Mouse (Mus musculus) embryonic facial prominence, embryonic 11.5 days (tissue): ENCODE measurements around the gene D11Wsu47e. TPM values are rescaled to one million over a fixed set of nuclear protein-coding genes. Genes with fewer than 3 reads are reported as not detected.

Experiments used
- ATAC-seq: fragments of 200-750 bp; cut with Nextera tagmentation; replicated peaks from 2 replicates; pipeline ENCODE4 v1.8.0; 2017; ENCODE audit warnings: low read depth; ENCODE audit not compliant: insufficient number of reproducible peaks, low FRiP score, low TSS enrichment
- DNase-seq: peaks from one replicate; pipeline ENCODE4 v3.0.0-alpha.2; 2015; ENCODE audit warnings: low spot score
- H3K27ac ChIP-seq: fragments of 300-500 bp; sonication (generic); replicated peaks from 2 replicates; pipeline ENCODE4 v1.5.1; 2014; ENCODE audit warnings: mild to moderate bottlenecking, low read depth, low read length, control low read depth
- H3K27me3 ChIP-seq: fragments of 300-500 bp; sonication (generic); 2 replicates; pipeline ENCODE4 v1.6.1; 2014; ENCODE audit warnings: mild to moderate bottlenecking, low read length, moderate library complexity, mixed read lengths; ENCODE audit not compliant: control insufficient read depth, insufficient read depth
- H3K36me3 ChIP-seq: fragments of 300-500 bp; sonication (generic); replicated peaks from 2 replicates; pipeline ENCODE4 v1.6.1; 2014; ENCODE audit warnings: low read depth, mild to moderate bottlenecking, low read length, moderate library complexity, mixed read lengths; ENCODE audit not compliant: control insufficient read depth, insufficient read depth
- H3K4me1 ChIP-seq: fragments of 300-500 bp; sonication (generic); 2 replicates; pipeline ENCODE4 v1.6.1; 2014; ENCODE audit warnings: low read length, mixed read lengths; ENCODE audit not compliant: control insufficient read depth, insufficient read depth
- H3K4me2 ChIP-seq: fragments of 300-500 bp; sonication (generic); 2 replicates; pipeline ENCODE4 v1.6.1; 2014; ENCODE audit warnings: low read depth, mild to moderate bottlenecking, control low read depth, low read length, moderate library complexity
- H3K4me3 ChIP-seq: fragments of 300-500 bp; sonication (generic); 2 replicates; pipeline ENCODE4 v1.5.1; 2014; ENCODE audit warnings: low read depth, low read length, control low read depth
- H3K9ac ChIP-seq: fragments of 300-500 bp; sonication (generic); replicated peaks from 2 replicates; pipeline ENCODE4 v1.6.1; 2014; ENCODE audit warnings: mild to moderate bottlenecking, control low read depth, low read length
- H3K9me3 ChIP-seq: fragments of 300-500 bp; sonication (generic); replicated peaks from 2 replicates; pipeline ENCODE4 v1.6.1; 2016; ENCODE audit warnings: mild to moderate bottlenecking, low read length, inconsistent platforms, mixed read lengths; ENCODE audit not compliant: control insufficient read depth
- WGBS: fragments of 180-500 bp; shearing (Covaris S2); extraction: QIAGEN DNeasy Blood & Tissue Kit; methylation state at CpG from one replicate; pipeline ENCODE4 v1.1.7; 2014; 5-methylcytosine and 5-hydroxymethylcytosine counted together
- polyA plus RNA-seq: library from polyadenylated mRNA; unstranded; fragments of >200 nt; fragmentation: Nextera tagmentation; extraction: Ambion mirVana; gene quantifications from 2 replicates; pipeline ENCODE4 v1.2.1, GENCODE M21; 2014

Gene D11Wsu47e
- polyA plus RNA-seq, 1 experiment from 2014 or later, result 26.5 TPM

- DNase-seq, result no peak
- WGBS, result 80% methylated on average over 4 of the region's 4 CpGs
- H3K9me3 ChIP-seq, result no peaks in the 10 kb centered on the region
- H3K36me3 ChIP-seq, result no peaks in the 10 kb centered on the region; the same call in none of the 2 replicates
- no peak overlapping the region for H3K4me2 ChIP-seq
- ATAC-seq, result no peak
- H3K27me3 ChIP-seq, result no peaks in the 10 kb centered on the region
- no peak overlapping the region for H3K27ac ChIP-seq
- no peaks in the 10 kb centered on the region for H3K4me1 ChIP-seq
- no peak overlapping the region for H3K4me3 ChIP-seq
- H3K9ac ChIP-seq, result no peak overlapping the region
These were observed 16.5 kb upstream of the D11Wsu47e start for GRCm38 (mm10) chr11:113667704-113668103.

- H3K27ac ChIP-seq, result no peak overlapping the region
- no peak for ATAC-seq
- H3K36me3 ChIP-seq, result no peaks in the 10 kb centered on the region; the same call in 1 of the 2 replicates
- H3K9me3 ChIP-seq, result no peaks in the 10 kb centered on the region
- no peak overlapping the region for H3K9ac ChIP-seq
- no peak overlapping the region for H3K4me2 ChIP-seq
- H3K27me3 ChIP-seq, result no peaks in the 10 kb centered on the region
- H3K4me1 ChIP-seq, result no peaks in the 10 kb centered on the region
- WGBS, result 91% methylated on average over 5 of the region's 5 CpGs
- H3K4me3 ChIP-seq, result no peak overlapping the region
- no peak for DNase-seq
These were observed 15.4 kb upstream of the D11Wsu47e start for GRCm38 (mm10) chr11:113668857-113669256.

DNA sequence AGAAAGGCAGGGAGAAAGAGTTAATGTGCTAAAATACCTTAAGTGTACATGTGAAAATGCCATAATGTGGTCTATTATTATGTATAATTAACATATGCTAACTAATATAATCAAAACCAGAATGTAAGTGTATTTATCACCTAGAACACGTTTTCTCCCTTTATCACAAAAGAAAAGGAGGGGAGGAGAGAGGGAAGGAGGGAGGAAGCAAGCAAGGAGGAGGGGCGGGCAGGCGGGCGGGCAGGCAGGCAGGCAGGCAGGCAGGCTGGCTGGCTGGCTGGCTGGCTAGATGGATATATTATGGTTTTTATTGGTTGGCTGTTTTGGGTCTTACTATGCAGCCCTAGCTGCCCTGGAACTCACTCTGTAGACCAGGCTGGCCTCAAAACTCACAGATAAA lies 14.5 kb upstream of the D11Wsu47e start:
- WGBS, result 87% methylated on average over 4 of the region's 4 CpGs
- ATAC-seq (no peak), DNase-seq (no peak)
- Histone ChIP-seq H3K27me3 (no peaks in the 10 kb centered on the region), H3K9me3 (no peaks in the 10 kb centered on the region), H3K36me3 (no peaks in the 10 kb centered on the region; the same call in 1 of the 2 replicates), H3K27ac (no peak overlapping the region), H3K9ac (no peak overlapping the region), H3K4me2 (no peak overlapping the region), H3K4me1 (no peaks in the 10 kb centered on the region), H3K4me3 (no peak overlapping the region)

- no peaks in the 10 kb centered on the region for H3K27me3 ChIP-seq
- H3K27ac ChIP-seq, result no peak overlapping the region
- DNase-seq (no peak), ATAC-seq (no peak)
- WGBS, result 95% methylated on average over 4 of the region's 4 CpGs
- H3K4me1 ChIP-seq, result no peaks in the 10 kb centered on the region
- no peak overlapping the region for H3K4me2 ChIP-seq
- no peaks in the 10 kb centered on the region; the same call in none of the 2 replicates for H3K36me3 ChIP-seq
- H3K4me3 ChIP-seq, result no peak overlapping the region
- H3K9me3 ChIP-seq, result no peaks in the 10 kb centered on the region
- H3K9ac ChIP-seq, result no peak overlapping the region
These were observed 10.6 kb upstream of the D11Wsu47e start for GRCm38 (mm10) chr11:113673614-113674013.

GRCm38 (mm10) chr11:113674595-113674994 lies 9.6 kb upstream of the D11Wsu47e start:
- ATAC-seq (no peak), DNase-seq (no peak)
- Histone ChIP-seq H3K36me3 (no peaks in the 10 kb centered on the region; the same call in none of the 2 replicates), H3K4me3 (no peak overlapping the region), H3K4me2 (no peak overlapping the region), H3K9ac (no peak overlapping the region), H3K4me1 (no peaks in the 10 kb centered on the region), H3K27ac (no peak overlapping the region), H3K27me3 (no peaks in the 10 kb centered on the region), H3K9me3 (no peaks in the 10 kb centered on the region)
- WGBS, result 84% methylated on average over 5 of the region's 5 CpGs

DNA sequence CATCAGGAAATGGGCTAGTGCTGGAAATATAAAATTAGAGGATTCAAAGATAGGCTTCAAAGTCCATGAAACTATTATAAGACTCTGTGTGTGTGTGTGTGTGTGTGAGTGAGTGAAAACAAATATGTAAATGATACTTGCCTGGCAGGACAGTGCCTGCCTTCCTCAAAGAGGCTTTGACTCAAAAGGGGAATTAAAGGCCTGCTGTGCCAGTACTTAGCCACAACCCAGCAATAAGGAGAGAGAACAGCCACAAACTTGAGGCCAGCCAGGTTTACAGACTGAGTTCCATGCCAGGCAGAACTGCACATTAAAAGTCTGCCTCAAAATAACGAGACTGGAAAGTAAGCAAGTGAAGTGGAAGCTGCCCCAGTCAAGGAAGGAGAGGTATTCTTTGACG lies 7.4 kb upstream of the D11Wsu47e start:
- Histone ChIP-seq H3K36me3 (no peaks in the 10 kb centered on the region; the same call in none of the 2 replicates), H3K4me1 (no peaks in the 10 kb centered on the region), H3K4me3 (no peak overlapping the region), H3K4me2 (no peak overlapping the region), H3K9ac (no peak overlapping the region), H3K27me3 (no peaks in the 10 kb centered on the region), H3K9me3 (no peaks in the 10 kb centered on the region), H3K27ac (no peak overlapping the region)
- ATAC-seq, result no peak
- WGBS, result 86% methylated on average over 2 of the region's 2 CpGs
- no peak for DNase-seq

DNA sequence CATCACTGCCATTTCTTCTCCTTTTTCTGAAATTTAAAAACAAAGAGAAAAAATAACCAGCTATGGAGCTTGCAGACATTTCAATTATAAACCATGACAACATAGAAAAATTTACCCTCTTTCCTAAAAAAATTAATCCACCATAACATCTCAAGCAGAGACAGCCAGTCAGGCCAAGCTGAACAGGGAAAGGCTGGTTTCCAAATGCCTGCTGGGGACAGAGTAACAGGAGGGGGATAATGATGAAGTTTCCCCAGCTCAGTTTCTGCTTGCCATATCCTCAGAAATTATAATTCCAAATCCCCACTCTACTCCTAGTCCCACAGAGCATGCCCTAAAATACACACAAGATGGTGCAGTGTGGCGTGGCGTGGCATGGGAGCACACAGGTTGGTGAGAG lies 6.8 kb upstream of the D11Wsu47e start:
- 96% methylated on average over 2 of the region's 2 CpGs for WGBS
- Histone ChIP-seq H3K9me3 (no peaks in the 10 kb centered on the region), H3K4me3 (no peak overlapping the region), H3K27me3 (no peaks in the 10 kb centered on the region), H3K36me3 (no peaks in the 10 kb centered on the region; the same call in none of the 2 replicates), H3K27ac (no peak overlapping the region), H3K9ac (no peak overlapping the region), H3K4me2 (no peak overlapping the region), H3K4me1 (peaks cover under 1% of the 10 kb centered on the region)
- DNase-seq, result no peak
- ATAC-seq, result no peak

GRCm38 (mm10) chr11:113678373-113678772 lies 5.8 kb upstream of the D11Wsu47e start:
- ATAC-seq (no peak), DNase-seq (no peak)
- Histone ChIP-seq H3K36me3 (no peaks in the 10 kb centered on the region; the same call in none of the 2 replicates), H3K4me1 (peaks cover 3% of the 10 kb centered on the region), H3K4me3 (no peak overlapping the region), H3K9me3 (no peaks in the 10 kb centered on the region), H3K27me3 (no peaks in the 10 kb centered on the region), H3K9ac (no peak overlapping the region), H3K27ac (no peak overlapping the region), H3K4me2 (no peak overlapping the region)
- 88% methylated on average over 8 of the region's 8 CpGs for WGBS
